Mouse (Mus musculus) hindlimb bud, embryonic 11.5 days (tissue): ENCODE measurements around the gene Bloc1s5.

Source experiments
- DNase-seq: peaks from one replicate; pipeline ENCODE4 v3.0.0-alpha.2; 2012; ENCODE audit warnings: low read depth, low spot score; ENCODE audit errors: extremely low spot score

Gene Bloc1s5

GRCm38 (mm10) chr13:38573281-38573680 lies 61.6 kb downstream of the Bloc1s5 start:
- DNase-seq, result no peak

- DNase-seq, result no peak
Observed at GRCm38 (mm10) chr13:38565245-38565644, 69.7 kb downstream of the Bloc1s5 start.

- DNase-seq, result no peak
Observed at GRCm38 (mm10) chr13:38554611-38555010, 80.3 kb downstream of the Bloc1s5 start.

- DNase-seq, result no peak
Observed at GRCm38 (mm10) chr13:38554210-38554609, 80.7 kb downstream of the Bloc1s5 start.

- no peak for DNase-seq
Observed at GRCm38 (mm10) chr13:38548681-38549080, 86.2 kb downstream of the Bloc1s5 start.

GRCm38 (mm10) chr13:38547717-38548116 lies 87.2 kb downstream of the Bloc1s5 start:
- DNase-seq, result no peak

- no peak for DNase-seq
Observed at GRCm38 (mm10) chr13:38546754-38547153, 88.2 kb downstream of the Bloc1s5 start.

GRCm38 (mm10) chr13:38545460-38545859 lies 89.4 kb downstream of the Bloc1s5 start:
- DNase-seq, result no peak

GRCm38 (mm10) chr13:38544769-38545445 lies 90.0 kb downstream of the Bloc1s5 start:
- no peak for DNase-seq

GRCm38 (mm10) chr13:38543455-38544125 lies 91.3 kb downstream of the Bloc1s5 start:
- DNase-seq, result no peak
